Mouse (Mus musculus): ENCODE measurements around the gene Gchfr. TPM values are rescaled to one million over a fixed set of nuclear protein-coding genes. Genes with fewer than 3 reads are reported as not detected.

The Gchfr gene
- not detected in 2 replicates for polyA plus RNA-seq (2012; ENCODE audit: insufficient read depth, insufficient read length, low replicate concordance, missing spikeins)

- under 1% methylated on average over 60 of the region's 60 CpGs for WGBS
- Histone ChIP-seq H3K4me1 (ENCODE audit: control insufficient read depth, insufficient read depth, low read length) (peaks cover 31% of the 10 kb centered on the region), H3K4me3 (ENCODE audit: insufficient read depth, low read depth, low read length) (peak within 1 kb of the TSS; percentile 52), H3K27ac (ENCODE audit: insufficient read depth, low read depth, low read length) (no peak within 1 kb of the TSS)
- no peak for TF ChIP-seq CTCF (IDR thresholded peaks at IDR 0.05; ENCODE audit: insufficient read depth, low read depth, low read length)
- no peak for TF ChIP-seq POLR2A (IDR thresholded peaks at IDR 0.05; ENCODE audit: insufficient read depth, low read depth, low read length)
These were observed at the start of gene Gchfr for GRCm38 (mm10) chr2:119166901-119167865. Gchfr (plus strand) TSS chr2:119167773.

GRCm38 (mm10) chr2:119136346-119136898, 31.2 kb upstream of the Gchfr start:
- 84% methylated on average over 5 of the region's 5 CpGs for WGBS
- H3K27ac ChIP-seq (ENCODE audit: insufficient read depth, low read depth, low read length) = no peak overlapping the region
- H3K4me3 ChIP-seq (ENCODE audit: insufficient read depth, low read depth, low read length) = no peak overlapping the region
- TF ChIP-seq CTCF (IDR thresholded peaks at IDR 0.05; ENCODE audit: insufficient read depth, low read depth, low read length) = no peak
- no peak for TF ChIP-seq POLR2A (IDR thresholded peaks at IDR 0.05; ENCODE audit: insufficient read depth, low read depth, low read length)
- no peaks in the 10 kb centered on the region for H3K4me1 ChIP-seq (ENCODE audit: control insufficient read depth, insufficient read depth, low read length)

- Histone ChIP-seq H3K27ac (ENCODE audit: insufficient read depth, low read depth, low read length) (no peak overlapping the region), H3K4me1 (ENCODE audit: control insufficient read depth, insufficient read depth, low read length) (no peaks in the 10 kb centered on the region), H3K4me3 (ENCODE audit: insufficient read depth, low read depth, low read length) (no peak overlapping the region)
- 88% methylated on average over 2 of the region's 2 CpGs for WGBS
- no peak for TF ChIP-seq CTCF (IDR thresholded peaks at IDR 0.05; ENCODE audit: insufficient read depth, low read depth, low read length)
- TF ChIP-seq POLR2A (IDR thresholded peaks at IDR 0.05; ENCODE audit: insufficient read depth, low read depth, low read length) = no peak
These were observed 22.4 kb upstream of the Gchfr start for GRCm38 (mm10) chr2:119145199-119145598.

- no peak overlapping the region for H3K4me3 ChIP-seq (ENCODE audit: insufficient read depth, low read depth, low read length)
- 79% methylated on average over 6 of the region's 6 CpGs for WGBS
- no peak for TF ChIP-seq CTCF (IDR thresholded peaks at IDR 0.05; ENCODE audit: insufficient read depth, low read depth, low read length)
- TF ChIP-seq POLR2A (IDR thresholded peaks at IDR 0.05; ENCODE audit: insufficient read depth, low read depth, low read length) = no peak
- H3K4me1 ChIP-seq (ENCODE audit: control insufficient read depth, insufficient read depth, low read length) = no peaks in the 10 kb centered on the region
- H3K27ac ChIP-seq (ENCODE audit: insufficient read depth, low read depth, low read length) = no peak overlapping the region
These were observed 21.1 kb upstream of the Gchfr start for GRCm38 (mm10) chr2:119146435-119146834.

- H3K4me1 ChIP-seq (ENCODE audit: control insufficient read depth, insufficient read depth, low read length) = no peaks in the 10 kb centered on the region
- H3K27ac ChIP-seq (ENCODE audit: insufficient read depth, low read depth, low read length) = no peak overlapping the region
- 74% methylated on average over 22 of the region's 22 CpGs for WGBS
- no peak overlapping the region for H3K4me3 ChIP-seq (ENCODE audit: insufficient read depth, low read depth, low read length)
- TF ChIP-seq CTCF (IDR thresholded peaks at IDR 0.05; ENCODE audit: insufficient read depth, low read depth, low read length) = no peak
- no peak for TF ChIP-seq POLR2A (IDR thresholded peaks at IDR 0.05; ENCODE audit: insufficient read depth, low read depth, low read length)
These were observed 20.4 kb upstream of the Gchfr start for GRCm38 (mm10) chr2:119147160-119147678.

GRCm38 (mm10) chr2:119147775-119148174, 19.8 kb upstream of the Gchfr start:
- no peak overlapping the region for H3K4me3 ChIP-seq (ENCODE audit: insufficient read depth, low read depth, low read length)
- no peaks in the 10 kb centered on the region for H3K4me1 ChIP-seq (ENCODE audit: control insufficient read depth, insufficient read depth, low read length)
- no peak overlapping the region for H3K27ac ChIP-seq (ENCODE audit: insufficient read depth, low read depth, low read length)
- WGBS = 71% methylated on average over 8 of the region's 8 CpGs
- TF ChIP-seq CTCF (IDR thresholded peaks at IDR 0.05; ENCODE audit: insufficient read depth, low read depth, low read length) (no peak), POLR2A (IDR thresholded peaks at IDR 0.05; ENCODE audit: insufficient read depth, low read depth, low read length) (no peak)

- WGBS = 94% methylated on average over 6 of the region's 6 CpGs
- Histone ChIP-seq H3K4me3 (ENCODE audit: insufficient read depth, low read depth, low read length) (no peak overlapping the region), H3K4me1 (ENCODE audit: control insufficient read depth, insufficient read depth, low read length) (peaks cover 6% of the 10 kb centered on the region; the same call in 1 of the 2 replicates), H3K27ac (ENCODE audit: insufficient read depth, low read depth, low read length) (no peak overlapping the region)
- no peak for TF ChIP-seq POLR2A (IDR thresholded peaks at IDR 0.05; ENCODE audit: insufficient read depth, low read depth, low read length)
- TF ChIP-seq CTCF (IDR thresholded peaks at IDR 0.05; ENCODE audit: insufficient read depth, low read depth, low read length) = no peak
These were observed 15.3 kb upstream of the Gchfr start for GRCm38 (mm10) chr2:119152255-119152654.

GRCm38 (mm10) chr2:119154683-119155082, 12.9 kb upstream of the Gchfr start:
- H3K27ac ChIP-seq (ENCODE audit: insufficient read depth, low read depth, low read length) = no peak overlapping the region
- peaks cover 6% of the 10 kb centered on the region; the same call in 1 of the 2 replicates for H3K4me1 ChIP-seq (ENCODE audit: control insufficient read depth, insufficient read depth, low read length)
- TF ChIP-seq CTCF (IDR thresholded peaks at IDR 0.05; ENCODE audit: insufficient read depth, low read depth, low read length) (no peak), POLR2A (IDR thresholded peaks at IDR 0.05; ENCODE audit: insufficient read depth, low read depth, low read length) (no peak)
- WGBS = 79% methylated on average over 2 of the region's 2 CpGs
- no peak overlapping the region for H3K4me3 ChIP-seq (ENCODE audit: insufficient read depth, low read depth, low read length)

GRCm38 (mm10) chr2:119155388-119155787, 12.2 kb upstream of the Gchfr start:
- Histone ChIP-seq H3K27ac (ENCODE audit: insufficient read depth, low read depth, low read length) (no peak overlapping the region), H3K4me3 (ENCODE audit: insufficient read depth, low read depth, low read length) (peak overlapping the region; percentile 16; the same call in 1 of the 2 replicates), H3K4me1 (ENCODE audit: control insufficient read depth, insufficient read depth, low read length) (peaks cover 6% of the 10 kb centered on the region; the same call in 1 of the 2 replicates)
- WGBS = 73% methylated on average over 9 of the region's 9 CpGs
- TF ChIP-seq CTCF (IDR thresholded peaks at IDR 0.05; ENCODE audit: insufficient read depth, low read depth, low read length) (no peak), POLR2A (IDR thresholded peaks at IDR 0.05; ENCODE audit: insufficient read depth, low read depth, low read length) (no peak)

Data from olfactory bulb, adult 2 months (tissue).